Mouse (Mus musculus): ENCODE results near the gene Exoc3l4. TPM values are rescaled to one million over a fixed set of nuclear protein-coding genes. Genes with fewer than 3 reads are reported as not detected.

The Exoc3l4 gene
- 1 to 10 TPM in 1 of 2 experiments, under 1 TPM in 1; 0.56 to 1.5 TPM for total RNA-seq (2021)
- long read RNA-seq, experiment 1, partial matches to known transcripts, result 0 of 2 reads
- long read RNA-seq, experiment 1, other reads (novel, unspliced or antisense), result 1 of 2 reads
- long read RNA-seq, experiment 2, result 0 reads

GRCm38 (mm10) chr12:111416921-111417779 lies at the start of gene Exoc3l4:
Gene Exoc3l4, plus strand, starts transcription at chr12:111417017.
- TF ChIP-seq CTCF (IDR thresholded peaks at IDR 0.05), result no peak
- intact Hi-C loops (cut with DNase I), result no loop called here
- Histone ChIP-seq H3K4me3 (peak within 1 kb of the TSS; percentile 63), H3K27ac (peak within 1 kb of the TSS; percentile 43; the same call in 1 of the 2 replicates)
- DNase-seq, result no peak

GRCm38 (mm10) chr12:111367065-111367464 lies 49.8 kb upstream of the Exoc3l4 start:
- Histone ChIP-seq H3K27ac (no peak overlapping the region), H3K4me3 (no peak overlapping the region; the same call in 1 of the 2 replicates)
- TF ChIP-seq CTCF (IDR thresholded peaks at IDR 0.05), result no peak
- DNase-seq, result no peak
- intact Hi-C loops (cut with DNase I), result no loop called here

GRCm38 (mm10) chr12:111370249-111370648 lies 46.6 kb upstream of the Exoc3l4 start:
- H3K4me3 ChIP-seq, result no peak overlapping the region
- TF ChIP-seq CTCF (IDR thresholded peaks at IDR 0.05), result peak; percentile 19; the same call in 1 of the 2 replicates
- intact Hi-C loops (cut with DNase I), result no loop called here
- no peak for DNase-seq
- no peak overlapping the region for H3K27ac ChIP-seq

GRCm38 (mm10) chr12:111371905-111372304 lies 44.9 kb upstream of the Exoc3l4 start:
- H3K4me3 ChIP-seq, result no peak overlapping the region
- intact Hi-C loops (cut with DNase I), result no loop called here
- no peak for TF ChIP-seq CTCF (IDR thresholded peaks at IDR 0.05)
- DNase-seq, result no peak
- H3K27ac ChIP-seq, result no peak overlapping the region

GRCm38 (mm10) chr12:111373411-111373810 lies 43.4 kb upstream of the Exoc3l4 start:
- no peak for TF ChIP-seq CTCF (IDR thresholded peaks at IDR 0.05)
- Histone ChIP-seq H3K27ac (no peak overlapping the region), H3K4me3 (no peak overlapping the region)
- intact Hi-C loops (cut with DNase I), result no loop called here
- no peak for DNase-seq

- intact Hi-C loops (cut with DNase I), result no loop called here
- peak overlapping the region; percentile 99 for H3K27ac ChIP-seq
- no peak for DNase-seq
- no peak for TF ChIP-seq CTCF (IDR thresholded peaks at IDR 0.05)
- peak overlapping the region; percentile 77 for H3K4me3 ChIP-seq
Observed at GRCm38 (mm10) chr12:111374727-111375126, 42.1 kb upstream of the Exoc3l4 start.

GRCm38 (mm10) chr12:111375559-111375958 lies 41.3 kb upstream of the Exoc3l4 start:
- Histone ChIP-seq H3K27ac (peak overlapping the region; percentile 99), H3K4me3 (peak overlapping the region; percentile 77)
- no peak for TF ChIP-seq CTCF (IDR thresholded peaks at IDR 0.05)
- peak; percentile 35 for DNase-seq
- intact Hi-C loops (cut with DNase I), result no loop called here

GRCm38 (mm10) chr12:111376053-111376452 lies 40.8 kb upstream of the Exoc3l4 start:
- H3K4me3 ChIP-seq, result peak overlapping the region; percentile 77
- no peak for TF ChIP-seq CTCF (IDR thresholded peaks at IDR 0.05)
- intact Hi-C loops (cut with DNase I), result no loop called here
- no peak for DNase-seq
- H3K27ac ChIP-seq, result peak overlapping the region; percentile 99

GRCm38 (mm10) chr12:111376826-111377331 lies 39.9 kb upstream of the Exoc3l4 start:
- Histone ChIP-seq H3K4me3 (peak overlapping the region; percentile 77), H3K27ac (peak overlapping the region; percentile 99)
- DNase-seq, result peak; percentile 79
- intact Hi-C loops (cut with DNase I), result no loop called here
- TF ChIP-seq CTCF (IDR thresholded peaks at IDR 0.05), result no peak

- peak within 1 kb of the TSS; percentile 77 for H3K4me3 ChIP-seq
- peak; percentile 98 for DNase-seq
- peak within 1 kb of the TSS; percentile 99 for H3K27ac ChIP-seq
- intact Hi-C loops (cut with DNase I), result no loop called here
- no peak for TF ChIP-seq CTCF (IDR thresholded peaks at IDR 0.05)
Observed at GRCm38 (mm10) chr12:111377376-111377973, 39.3 kb upstream of the Exoc3l4 start, which contains the start of gene Cdc42bpb. Gene Cdc42bpb, minus strand, starts transcription at chr12:111377718.

GRCm38 (mm10) chr12:111377986-111378490 lies 38.8 kb upstream of the Exoc3l4 start:
- intact Hi-C loops (cut with DNase I), result no loop called here

GRCm38 (mm10) chr12:111378812-111379211 lies 38.0 kb upstream of the Exoc3l4 start:
- Histone ChIP-seq H3K4me3 (peak overlapping the region; percentile 77), H3K27ac (peak overlapping the region; percentile 99)
- intact Hi-C loops (cut with DNase I), result no loop called here

More at GRCm38 (mm10) chr12:111377986-111378490, 38.8 kb upstream of the Exoc3l4 start:
- Histone ChIP-seq H3K27ac (peak overlapping the region; percentile 99), H3K4me3 (peak overlapping the region; percentile 77)
- TF ChIP-seq CTCF (IDR thresholded peaks at IDR 0.05), result no peak
- DNase-seq, result peak; percentile 59

More at GRCm38 (mm10) chr12:111378812-111379211, 38.0 kb upstream of the Exoc3l4 start:
- DNase-seq, result no peak
- no peak for TF ChIP-seq CTCF (IDR thresholded peaks at IDR 0.05)

Data from gastrocnemius, adult 2 months (tissue).